Mouse (Mus musculus) lung, adult 2 months (tissue): ENCODE measurements around the gene Gpa33.

Experiments used
- CTCF ChIP-seq: fragments of 200-500 bp; IDR thresholded peaks from 2 replicates; pipeline ENCODE4 v1.5.1; 2011; ENCODE audit warnings: mild to moderate bottlenecking, low read length, control low read depth; ENCODE audit not compliant: insufficient read depth
- POLR2A ChIP-seq: fragments of 200-500 bp; IDR thresholded peaks from 2 replicates; pipeline ENCODE4 v1.6.1; 2011; ENCODE audit warnings: low read depth, mild to moderate bottlenecking, control low read depth, low read length, borderline replicate concordance; ENCODE audit errors: extremely low read depth

DNA sequence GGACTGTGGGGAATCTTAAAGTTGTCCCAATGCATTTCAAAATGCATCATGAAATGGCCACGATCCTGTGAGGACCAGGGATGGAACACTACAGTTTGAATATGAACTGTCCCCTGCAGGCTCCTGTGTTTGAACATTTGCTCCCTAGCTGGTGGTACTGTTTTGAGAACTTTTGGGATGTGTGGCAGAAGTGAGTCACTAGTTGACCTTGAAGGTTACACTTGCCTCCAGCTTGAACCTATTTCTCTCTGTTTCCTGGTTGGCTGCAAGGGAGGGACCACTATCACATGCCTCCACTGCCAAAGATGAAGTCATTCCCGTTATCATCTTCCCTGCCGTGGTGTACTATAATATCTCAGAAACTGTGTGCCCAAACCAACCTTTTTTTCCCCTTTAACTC, 15.1 kb upstream of the Gpa33 start:
- no peak for TF ChIP-seq CTCF
- TF ChIP-seq POLR2A: no peak
